Mouse (Mus musculus) gastrocnemius, postnatal 25 days (tissue): ENCODE measurements at regions not wholly inside any gene's neighbourhood (a gene's known extent, or its start where the extent isn't known, plus 50 kb on each side); places are given as distances from the start of the nearest gene placed in this dataset.
"Not testable (repeated sequence)": the region's sequence is repeated elsewhere in the genome, so short reads cannot be mapped to it uniquely, and the experiment has no call there.

ENCODE experiments used
- DNase-seq: peaks from one replicate; pipeline ENCODE4 v3.0.0; 2022

- not testable (repeated sequence) for DNase-seq
Observed at GRCm38 (mm10) chrX:135112109-135112508, 65.3 kb downstream of the Gm15023 start.

GRCm38 (mm10) chrX:135110866-135111265, 66.6 kb downstream of the Gm15023 start:
- DNase-seq, result not testable (repeated sequence)

GRCm38 (mm10) chrX:135101594-135101993, 75.8 kb downstream of the Gm15023 start:
- no peak for DNase-seq

DNA sequence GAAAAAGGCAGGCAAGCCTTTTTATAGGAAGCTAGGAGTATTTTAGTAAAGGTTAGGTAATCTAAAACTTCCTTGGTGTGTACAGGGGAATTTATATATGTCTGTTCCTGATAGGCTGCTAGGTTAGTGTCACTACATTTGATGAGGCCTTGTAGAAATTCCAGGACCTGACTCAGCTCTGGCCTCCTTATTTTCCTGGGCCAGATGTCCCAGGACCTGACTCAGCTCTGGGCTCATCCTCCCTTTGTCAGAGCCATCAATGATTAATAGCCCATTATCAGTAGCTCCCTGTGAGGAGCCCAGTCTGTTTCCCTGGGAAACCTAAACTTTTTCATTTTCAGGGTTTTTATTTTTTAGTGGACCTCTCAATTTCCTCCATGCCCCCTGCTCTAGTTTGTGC, 79.3 kb downstream of the Gm15023 start:
- DNase-seq, result no peak

DNA sequence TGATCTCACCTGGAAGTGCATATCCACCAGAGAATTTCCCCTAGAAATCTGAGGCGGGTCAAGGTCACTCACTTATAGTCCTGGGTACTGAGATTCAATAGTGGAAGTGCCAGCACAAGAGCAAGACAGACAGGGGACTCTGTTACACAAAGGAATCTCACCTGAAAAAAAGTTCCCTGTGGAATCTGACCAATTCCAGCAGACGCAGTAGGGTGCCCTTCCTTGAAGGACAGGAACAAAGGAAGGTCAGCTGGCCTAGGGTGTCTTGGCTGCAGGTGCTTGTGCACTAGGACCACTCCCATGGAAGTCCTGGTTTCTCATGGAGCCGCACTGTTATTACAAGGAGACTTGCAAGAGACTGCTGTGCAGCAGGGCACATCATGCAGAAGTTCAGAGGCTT, 81.2 kb downstream of the Gm15023 start:
- DNase-seq, result no peak

- peak; percentile 13 for DNase-seq
Observed at GRCm38 (mm10) chrX:135091074-135091473, 82.1 kb upstream of the Zmat1 start.

GRCm38 (mm10) chrX:135087068-135087579, 78.1 kb upstream of the Zmat1 start:
- DNase-seq, result peak; percentile 48

DNA sequence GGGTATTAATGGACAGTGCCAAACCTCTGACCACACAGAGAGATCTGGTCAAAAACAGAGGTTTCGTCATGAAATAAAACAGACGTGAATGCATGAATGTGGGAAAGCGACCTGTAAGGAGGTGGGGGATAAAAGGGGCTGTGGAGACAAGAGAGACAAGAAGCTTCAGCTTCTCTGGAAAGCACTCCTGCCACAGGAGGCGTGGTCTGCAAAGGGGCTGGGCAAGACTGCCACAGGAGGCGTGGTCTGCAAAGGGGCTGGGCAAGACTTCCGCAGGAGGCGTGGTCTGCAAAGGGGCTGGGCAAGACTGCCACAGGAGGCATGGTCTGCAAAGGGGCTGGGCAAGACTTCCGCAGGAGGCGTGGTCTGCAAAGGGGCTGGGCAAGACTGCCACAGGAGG, 77.6 kb upstream of the Zmat1 start:
- not testable (repeated sequence) for DNase-seq

DNA sequence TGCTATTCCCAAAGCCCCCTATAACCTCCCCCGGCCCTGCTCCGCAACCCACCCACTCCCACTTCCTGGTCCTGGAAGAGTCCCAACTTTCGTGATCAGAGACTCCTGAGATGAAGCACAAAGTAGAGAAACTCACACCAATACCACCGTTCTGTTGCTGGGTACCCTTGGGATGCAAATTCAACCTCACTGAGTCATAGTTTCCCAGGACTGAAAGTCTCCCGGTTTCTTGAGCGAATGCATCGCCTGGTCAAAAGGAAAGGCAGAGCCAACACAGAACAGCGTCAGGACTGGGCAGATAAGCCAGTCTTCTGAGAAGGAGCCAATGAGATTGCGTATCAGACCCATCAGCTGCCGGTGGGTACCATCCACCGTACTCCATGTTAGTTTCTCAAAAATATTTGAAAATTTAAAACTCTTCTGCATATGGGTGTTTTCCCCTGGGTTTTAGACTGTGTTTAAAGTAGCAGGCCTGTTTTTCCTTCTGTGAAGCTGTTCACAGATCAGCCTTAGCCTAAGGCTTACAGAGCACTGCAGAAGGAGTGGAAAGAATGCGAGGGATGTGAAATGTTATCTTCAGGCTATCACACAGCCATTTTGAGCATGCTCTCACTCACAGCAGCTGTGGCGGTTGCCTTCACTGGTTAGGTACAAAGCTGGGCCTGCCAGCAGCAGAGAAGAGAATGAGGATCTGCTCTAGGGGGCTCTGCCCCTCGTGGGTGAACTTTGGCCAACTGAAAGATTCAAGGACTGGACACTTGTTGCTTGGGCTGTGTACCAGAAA, 77.0 kb upstream of the Zmat1 start:
- not testable (repeated sequence) for DNase-seq

DNA sequence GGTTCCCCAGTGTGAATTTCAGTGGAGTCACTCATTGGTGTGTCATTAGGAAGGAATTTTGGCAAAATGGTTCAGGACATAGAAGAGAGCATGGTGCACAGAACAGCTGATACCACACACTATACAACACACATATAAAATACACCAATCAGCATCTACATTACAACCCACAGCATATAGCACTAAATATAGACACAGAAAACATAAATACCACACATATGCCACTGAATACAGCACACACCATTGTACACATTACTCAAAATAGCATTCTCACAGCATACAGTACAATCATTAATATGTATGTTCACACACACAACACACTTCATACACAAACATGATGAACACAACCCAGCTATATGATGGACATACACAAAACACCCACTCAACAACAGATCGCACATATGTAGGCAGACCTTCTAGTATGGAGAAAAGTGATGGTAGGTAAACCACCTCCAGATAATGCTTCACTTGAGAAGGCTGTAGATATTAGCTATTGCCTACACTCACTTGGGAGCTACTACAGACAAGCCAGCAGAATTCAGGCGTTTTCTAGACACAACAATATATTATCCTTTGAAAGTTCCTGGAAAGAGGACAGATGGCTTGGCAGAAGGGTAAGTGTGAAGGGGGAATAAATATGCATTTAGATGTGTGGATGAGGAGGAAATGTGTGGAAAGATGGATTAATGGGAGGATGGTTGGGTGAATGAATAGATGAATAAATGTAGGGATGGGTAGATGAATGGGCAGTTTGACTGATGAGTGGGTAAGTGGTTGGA, 71.6 kb upstream of the Zmat1 start:
- no peak for DNase-seq

- no peak for DNase-seq
Observed at GRCm38 (mm10) chrX:135079388-135079787, 70.4 kb upstream of the Zmat1 start.

DNA sequence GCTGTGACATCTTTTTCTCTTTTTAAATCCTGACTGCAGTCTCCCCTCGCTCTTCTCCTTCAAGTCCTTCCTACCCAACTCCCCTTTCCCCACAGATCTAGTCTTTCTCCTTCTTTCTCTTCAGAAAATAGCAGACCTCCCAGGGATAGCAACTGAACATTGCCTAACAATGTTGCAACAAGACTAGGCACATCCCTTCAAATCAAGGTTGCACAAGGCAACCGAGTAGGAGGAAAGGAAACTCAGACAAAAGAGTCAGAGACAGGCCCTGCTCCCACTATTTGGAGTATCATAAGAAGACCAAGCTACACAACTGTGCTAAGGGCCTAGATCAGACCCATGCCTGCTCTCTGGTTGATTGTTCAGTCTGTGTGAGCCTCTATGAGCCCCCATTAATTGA, 66.9 kb upstream of the Zmat1 start:
- DNase-seq, result no peak

- no peak for DNase-seq
Observed at GRCm38 (mm10) chrX:135069448-135069847, 60.4 kb upstream of the Zmat1 start.

DNA sequence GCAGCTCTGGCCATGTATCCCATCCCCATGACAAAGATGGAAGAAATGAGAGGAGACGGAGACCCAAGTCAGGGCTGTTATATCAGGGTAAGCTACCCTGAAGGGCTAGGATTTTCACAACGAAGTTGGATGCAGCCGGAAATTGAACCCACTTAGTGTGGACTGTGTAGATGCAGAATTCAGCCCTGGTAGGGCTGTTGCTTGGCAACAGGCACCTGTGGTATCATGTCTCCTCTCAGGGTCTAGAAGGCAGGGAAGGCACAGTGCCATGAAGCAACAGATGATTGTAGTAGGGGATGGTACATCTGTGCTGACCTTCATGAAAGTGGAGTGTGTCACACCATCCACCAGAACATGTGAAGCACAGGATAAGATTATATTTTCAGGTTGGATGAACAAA, 51.2 kb upstream of the Zmat1 start:
- no peak for DNase-seq

GRCm38 (mm10) chrX:135058949-135059348, 49.9 kb upstream of the Zmat1 start:
- no peak for DNase-seq
